Mouse (Mus musculus) hindbrain, embryonic 13.5 days (tissue): ENCODE results near the gene Grrp1. TPM values are rescaled to one million over a fixed set of nuclear protein-coding genes. Genes with fewer than 3 reads are reported as not detected.
"Not testable (repeated sequence)": the region's sequence is repeated elsewhere in the genome, so short reads cannot be mapped to it uniquely, and the experiment has no call there.

Experiments used
- ATAC-seq: fragments of 200-750 bp; cut with Nextera tagmentation; 2 replicates; pipeline ENCODE4 v1.8.0; 2017; ENCODE audit warnings: moderate TSS enrichment; ENCODE audit not compliant: low FRiP score
- H3K27ac ChIP-seq: fragments of 300-500 bp; sonication (generic); 2 replicates; pipeline ENCODE4 v1.5.1; 2015; ENCODE audit warnings: inconsistent platforms, mild to moderate bottlenecking, moderate library complexity
- H3K27me3 ChIP-seq: fragments of 300-500 bp; sonication (generic); 2 replicates; pipeline ENCODE4 v1.6.1; 2015; ENCODE audit warnings: mild to moderate bottlenecking, inconsistent platforms
- H3K36me3 ChIP-seq: fragments of 300-500 bp; sonication (generic); 2 replicates; pipeline ENCODE4 v1.6.1; 2015; ENCODE audit warnings: mild to moderate bottlenecking, inconsistent platforms
- H3K4me1 ChIP-seq: fragments of 300-500 bp; sonication (generic); replicated peaks from 2 replicates; pipeline ENCODE4 v1.6.1; 2015; ENCODE audit warnings: inconsistent platforms
- H3K4me2 ChIP-seq: fragments of 300-500 bp; sonication (generic); 2 replicates; pipeline ENCODE4 v1.6.1; 2015; ENCODE audit warnings: inconsistent platforms, mild to moderate bottlenecking, moderate library complexity
- H3K4me3 ChIP-seq: fragments of 300-500 bp; sonication (generic); 2 replicates; pipeline ENCODE4 v1.5.1; 2015; ENCODE audit warnings: mild to moderate bottlenecking, inconsistent platforms
- H3K9ac ChIP-seq: fragments of 300-500 bp; sonication (generic); 2 replicates; pipeline ENCODE4 v1.6.1; 2015; ENCODE audit warnings: mild to moderate bottlenecking, inconsistent platforms
- H3K9me3 ChIP-seq: fragments of 300-500 bp; sonication (generic); 2 replicates; pipeline ENCODE4 v1.6.1; 2016; ENCODE audit warnings: inconsistent platforms
- WGBS: fragments of 180-500 bp; shearing (Covaris S2); methylation state at CpG from one replicate; pipeline ENCODE4 v1.1.7; 2015; 5-methylcytosine and 5-hydroxymethylcytosine counted together
- polyA plus RNA-seq: library from polyadenylated mRNA; unstranded; fragments of >200 nt; fragmentation: Nextera tagmentation; extraction: Ambion mirVana; gene quantifications from 2 replicates; pipeline ENCODE4 v1.2.1, GENCODE M21; 2015

The Grrp1 gene
- 9.3 and 14.2 TPM in 2 replicates for polyA plus RNA-seq

- Histone ChIP-seq H3K9ac (peak within 1 kb of the TSS; percentile 81), H3K4me1 (peaks cover 70% of the 10 kb centered on the region)
These were observed at the start of gene Grrp1 for GRCm38 (mm10) chr4:134253722-134254324. Grrp1 (minus strand) TSS chr4:134254106.

GRCm38 (mm10) chr4:134302084-134302483, 48.2 kb upstream of the Grrp1 start:
- WGBS: 88% methylated on average over 5 of the region's 5 CpGs
- ATAC-seq: no peak

More at GRCm38 (mm10) chr4:134253722-134254324, at the start of gene Grrp1:
- Histone ChIP-seq H3K27me3 (peaks cover 79% of the 10 kb centered on the region), H3K4me3 (peak within 1 kb of the TSS; percentile 56), H3K36me3 (no peaks in the 10 kb centered on the region), H3K9me3 (no peaks in the 10 kb centered on the region), H3K27ac (no peak within 1 kb of the TSS), H3K4me2 (peak within 1 kb of the TSS; percentile 79)
- 1% methylated on average over 13 of the region's 13 CpGs for WGBS
- ATAC-seq: no peak

GRCm38 (mm10) chr4:134300316-134300715, 46.4 kb upstream of the Grrp1 start:
- 83% methylated on average over 9 of the region's 9 CpGs for WGBS
- Histone ChIP-seq H3K4me3 (no peak overlapping the region), H3K27me3 (no peaks in the 10 kb centered on the region), H3K27ac (no peak overlapping the region), H3K9ac (no peak overlapping the region), H3K9me3 (0 out of 2 replicates have a peak, but pooled peaks cover 3% of the 10 kb centered on the region), H3K4me2 (no peak overlapping the region), H3K4me1 (no peaks in the 10 kb centered on the region), H3K36me3 (no peaks in the 10 kb centered on the region)
- no peak for ATAC-seq

More at GRCm38 (mm10) chr4:134302084-134302483, 48.2 kb upstream of the Grrp1 start:
- Histone ChIP-seq H3K4me2 (no peak overlapping the region), H3K9me3 (no peaks in the 10 kb centered on the region), H3K4me1 (peaks cover 2% of the 10 kb centered on the region), H3K36me3 (no peaks in the 10 kb centered on the region), H3K27me3 (no peaks in the 10 kb centered on the region), H3K27ac (no peak overlapping the region), H3K4me3 (no peak overlapping the region), H3K9ac (no peak overlapping the region)

DNA sequence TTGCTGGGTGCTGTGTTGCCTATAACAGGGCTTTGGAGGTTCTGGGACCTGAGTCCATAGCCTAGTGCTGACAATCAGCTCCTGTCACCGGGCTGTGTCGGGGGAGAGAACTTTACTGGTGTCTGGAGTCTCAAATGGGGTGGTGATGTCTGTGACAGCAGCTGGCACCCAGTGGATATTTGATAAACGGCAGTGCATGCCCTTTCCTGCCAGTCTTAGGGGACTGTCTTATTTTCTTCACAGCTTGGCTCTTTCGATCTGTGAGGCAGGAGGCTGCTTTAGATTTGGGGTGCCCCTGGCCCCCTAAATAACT, 45.5 kb upstream of the Grrp1 start:
- 0 out of 2 replicates have a peak, but pooled peaks cover 3% of the 10 kb centered on the region for H3K9me3 ChIP-seq
- no peak overlapping the region for H3K4me2 ChIP-seq
- no peak overlapping the region for H3K9ac ChIP-seq
- no peaks in the 10 kb centered on the region for H3K36me3 ChIP-seq
- H3K27ac ChIP-seq: no peak overlapping the region
- no peaks in the 10 kb centered on the region for H3K27me3 ChIP-seq
- H3K4me3 ChIP-seq: no peak overlapping the region
- WGBS: 60% methylated on average over 4 of the region's 4 CpGs
- no peak for ATAC-seq
- H3K4me1 ChIP-seq: no peaks in the 10 kb centered on the region

- ATAC-seq: no peak
- no peaks in the 10 kb centered on the region for H3K4me1 ChIP-seq
- H3K4me3 ChIP-seq: no peak overlapping the region
- no peak overlapping the region for H3K4me2 ChIP-seq
- no peak overlapping the region for H3K27ac ChIP-seq
- WGBS: 78% methylated on average over 19 of the region's 19 CpGs
- H3K27me3 ChIP-seq: peaks cover 1% of the 10 kb centered on the region; the same call in 1 of the 2 replicates
- H3K9me3 ChIP-seq: 0 out of 2 replicates have a peak, but pooled peaks cover 3% of the 10 kb centered on the region
- no peak overlapping the region for H3K9ac ChIP-seq
- no peaks in the 10 kb centered on the region for H3K36me3 ChIP-seq
These were observed 45.0 kb upstream of the Grrp1 start for GRCm38 (mm10) chr4:134298626-134299497.

- ATAC-seq: no peak
- H3K9ac ChIP-seq: no peak overlapping the region
- WGBS: 96% methylated on average over 8 of the region's 8 CpGs
- H3K36me3 ChIP-seq: no peaks in the 10 kb centered on the region
- peaks cover 16% of the 10 kb centered on the region; the same call in 1 of the 2 replicates for H3K27me3 ChIP-seq
- 0 out of 2 replicates have a peak, but pooled peaks cover 3% of the 10 kb centered on the region for H3K9me3 ChIP-seq
- no peak overlapping the region for H3K4me2 ChIP-seq
- no peak overlapping the region for H3K27ac ChIP-seq
- H3K4me3 ChIP-seq: no peak overlapping the region
- no peaks in the 10 kb centered on the region for H3K4me1 ChIP-seq
These were observed 43.5 kb upstream of the Grrp1 start for GRCm38 (mm10) chr4:134297369-134297768.

DNA sequence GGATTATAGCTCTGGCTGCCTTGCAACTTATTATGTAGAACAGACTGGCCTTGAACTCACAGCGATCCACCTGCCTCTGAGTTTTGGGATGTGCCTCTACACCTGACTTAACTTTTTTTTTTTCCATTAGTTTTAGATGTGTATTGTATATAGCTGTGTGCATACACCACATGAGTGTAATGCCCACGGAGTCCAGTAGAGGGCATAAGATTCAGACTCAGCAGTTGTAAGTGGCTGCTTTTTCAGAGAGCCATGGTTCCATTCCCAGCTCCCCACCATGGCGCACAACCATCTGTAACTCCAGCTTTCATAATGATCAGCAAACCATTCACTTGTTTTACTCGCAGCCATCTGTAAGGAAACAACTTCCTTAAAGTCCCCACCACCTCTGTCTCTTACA, 42.6 kb upstream of the Grrp1 start:
- Histone ChIP-seq H3K27ac (no peak overlapping the region), H3K4me2 (no peak overlapping the region), H3K4me1 (no peaks in the 10 kb centered on the region), H3K4me3 (no peak overlapping the region), H3K9ac (no peak overlapping the region), H3K9me3 (0 out of 2 replicates have a peak, but pooled peaks cover 3% of the 10 kb centered on the region), H3K36me3 (no peaks in the 10 kb centered on the region), H3K27me3 (peaks cover 18% of the 10 kb centered on the region; the same call in 1 of the 2 replicates)
- ATAC-seq: no peak
- WGBS: 93% methylated on average over 4 of the region's 4 CpGs

GRCm38 (mm10) chr4:134296096-134296495, 42.2 kb upstream of the Grrp1 start:
- WGBS: 91% methylated on average over 4 of the region's 4 CpGs
- peaks cover 18% of the 10 kb centered on the region; the same call in 1 of the 2 replicates for H3K27me3 ChIP-seq
- not testable (repeated sequence) for H3K9ac ChIP-seq, H3K36me3 ChIP-seq, H3K4me2 ChIP-seq, H3K4me3 ChIP-seq, H3K9me3 ChIP-seq, ATAC-seq, H3K27ac ChIP-seq, H3K4me1 ChIP-seq

DNA sequence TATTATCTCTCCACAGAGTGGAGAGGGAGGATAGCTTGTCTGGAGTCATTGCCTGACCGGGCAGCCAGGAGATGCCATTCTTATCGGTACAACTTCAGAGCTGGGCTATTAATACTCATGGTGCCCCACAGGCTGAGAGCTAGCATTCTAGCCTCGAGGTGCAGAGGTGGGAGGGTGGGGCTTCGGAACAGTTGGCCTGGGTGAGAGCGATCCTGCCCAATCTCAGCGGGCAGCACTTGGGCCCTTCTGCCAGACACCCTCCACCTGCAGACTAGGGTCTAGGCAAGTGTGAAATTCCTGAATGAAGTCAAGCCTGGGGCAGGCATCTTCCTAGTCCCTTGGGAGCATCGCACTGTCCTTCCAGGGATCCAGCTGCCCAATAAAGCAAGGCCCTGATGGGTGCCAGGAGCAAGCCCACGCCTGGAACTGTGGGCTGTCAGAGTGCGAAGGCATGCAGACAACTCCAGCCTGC, 39.8 kb upstream of the Grrp1 start:
- H3K4me1 ChIP-seq: peaks cover 5% of the 10 kb centered on the region
- 75% methylated on average over 9 of the region's 9 CpGs for WGBS
- no peak for ATAC-seq
- H3K9ac ChIP-seq: peak overlapping the region; percentile 46; the same call in 1 of the 2 replicates
- no peak overlapping the region for H3K4me3 ChIP-seq
- H3K27me3 ChIP-seq: peaks cover 18% of the 10 kb centered on the region; the same call in 1 of the 2 replicates
- no peak overlapping the region for H3K27ac ChIP-seq
- 0 out of 2 replicates have a peak, but pooled peaks cover 3% of the 10 kb centered on the region for H3K9me3 ChIP-seq
- H3K4me2 ChIP-seq: no peak overlapping the region
- H3K36me3 ChIP-seq: no peaks in the 10 kb centered on the region

- H3K27me3 ChIP-seq: peaks cover 18% of the 10 kb centered on the region; the same call in 1 of the 2 replicates
- peaks cover 10% of the 10 kb centered on the region for H3K4me1 ChIP-seq
- 71% methylated on average over 18 of the region's 18 CpGs for WGBS
- no peak for ATAC-seq
- H3K9ac ChIP-seq: no peak overlapping the region
- H3K4me2 ChIP-seq: no peak overlapping the region
- H3K36me3 ChIP-seq: no peaks in the 10 kb centered on the region
- H3K4me3 ChIP-seq: no peak overlapping the region
- H3K27ac ChIP-seq: no peak overlapping the region
- 0 out of 2 replicates have a peak, but pooled peaks cover 3% of the 10 kb centered on the region for H3K9me3 ChIP-seq
These were observed 39.3 kb upstream of the Grrp1 start for GRCm38 (mm10) chr4:134293061-134293691.

GRCm38 (mm10) chr4:134292067-134292466, 38.2 kb upstream of the Grrp1 start:
- 0 out of 2 replicates have a peak, but pooled peaks cover 3% of the 10 kb centered on the region for H3K9me3 ChIP-seq
- H3K4me1 ChIP-seq: peaks cover 13% of the 10 kb centered on the region
- H3K36me3 ChIP-seq: no peaks in the 10 kb centered on the region
- WGBS: 24% methylated on average over 7 of the region's 7 CpGs
- no peak overlapping the region for H3K27ac ChIP-seq
- H3K4me2 ChIP-seq: no peak overlapping the region
- H3K27me3 ChIP-seq: peaks cover 18% of the 10 kb centered on the region; the same call in 1 of the 2 replicates
- no peak overlapping the region for H3K4me3 ChIP-seq
- H3K9ac ChIP-seq: no peak overlapping the region
- no peak for ATAC-seq
